Mouse (Mus musculus): ENCODE data around the gene Ndufs2. TPM values are rescaled to one million over a fixed set of nuclear protein-coding genes. Genes with fewer than 3 reads are reported as not detected.

The Ndufs2 gene
- polyA plus RNA-seq, 1 experiment from 2014 or later = 210 TPM

- no peaks in the 10 kb centered on the region for H3K27me3 ChIP-seq (ENCODE audit: control insufficient read depth, insufficient read depth, low read length)
- peak overlapping the region; percentile 45; the same call in 1 of the 2 replicates for H3K27ac ChIP-seq (replicated peaks)
- 0 out of 2 replicates have a peak, but pooled peaks cover 2% of the 10 kb centered on the region for H3K4me1 ChIP-seq (replicated peaks; ENCODE audit: control insufficient read depth, insufficient read depth)
- peak overlapping the region; percentile 62 for H3K4me3 ChIP-seq (ENCODE audit: low read depth, low read length)
- peak overlapping the region; percentile 75 for H3K9ac ChIP-seq (ENCODE audit: low read length)
- under 1% methylated on average over 25 of the region's 25 CpGs for WGBS
- ATAC-seq (ENCODE audit: low FRiP score, low TSS enrichment) (no peak; the same call in 1 of the 2 replicates), DNase-seq (ENCODE audit: low spot score) (no peak)
- peak overlapping the region; percentile 87 for H3K4me2 ChIP-seq (replicated peaks; ENCODE audit: low read depth)
- no peak for TF ChIP-seq CTCF (IDR thresholded peaks at IDR 0.05; ENCODE audit: low read depth)
- TF ChIP-seq EP300 (optimal IDR thresholded peaks at IDR 0.05) = no peak
- peaks cover 27% of the 10 kb centered on the region for H3K36me3 ChIP-seq (ENCODE audit: control insufficient read depth, insufficient read depth, low read length)
- no peaks in the 10 kb centered on the region for H3K9me3 ChIP-seq (ENCODE audit: control insufficient read depth, low read length)
Observed at GRCm38 (mm10) chr1:171280250-171280915, 29.2 kb upstream of the Ndufs2 start.

DNA sequence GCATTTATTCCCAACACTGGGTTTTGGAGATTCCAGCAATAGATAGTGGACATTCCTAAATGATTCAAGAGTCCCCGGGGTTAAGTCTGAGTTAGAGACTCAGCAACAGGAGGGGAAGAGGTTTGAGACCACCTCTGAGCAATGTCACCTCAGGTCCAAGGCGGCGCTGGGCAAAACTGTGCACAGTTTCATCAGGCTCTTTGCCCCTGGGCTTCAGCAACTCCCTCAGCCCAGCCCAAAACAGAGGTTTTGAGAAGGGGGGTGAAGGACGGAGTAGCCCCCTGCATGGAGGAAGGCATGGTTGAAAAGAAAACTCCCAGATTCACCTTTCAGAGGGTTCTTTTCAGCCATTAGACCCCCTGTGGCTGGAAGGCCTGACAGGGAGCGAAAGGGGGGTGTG is 28.5 kb upstream of the Ndufs2 start:
- Histone ChIP-seq H3K4me1 (replicated peaks; ENCODE audit: control insufficient read depth, insufficient read depth) (0 out of 2 replicates have a peak, but pooled peaks cover 2% of the 10 kb centered on the region), H3K4me2 (replicated peaks; ENCODE audit: low read depth) (peak overlapping the region; percentile 87), H3K27me3 (ENCODE audit: control insufficient read depth, insufficient read depth, low read length) (no peaks in the 10 kb centered on the region), H3K9ac (ENCODE audit: low read length) (peak overlapping the region; percentile 75), H3K27ac (replicated peaks) (no peak overlapping the region), H3K36me3 (ENCODE audit: control insufficient read depth, insufficient read depth, low read length) (peaks cover 27% of the 10 kb centered on the region), H3K9me3 (ENCODE audit: control insufficient read depth, low read length) (no peaks in the 10 kb centered on the region), H3K4me3 (ENCODE audit: low read depth, low read length) (peak overlapping the region; percentile 62; the same call in 1 of the 2 replicates)
- TF ChIP-seq CTCF (IDR thresholded peaks at IDR 0.05; ENCODE audit: low read depth) (no peak), EP300 (optimal IDR thresholded peaks at IDR 0.05) (no peak)
- DNase-seq (ENCODE audit: low spot score) = no peak
- WGBS = 73% methylated on average over 5 of the region's 5 CpGs
- ATAC-seq (ENCODE audit: low FRiP score, low TSS enrichment) = no peak

DNA sequence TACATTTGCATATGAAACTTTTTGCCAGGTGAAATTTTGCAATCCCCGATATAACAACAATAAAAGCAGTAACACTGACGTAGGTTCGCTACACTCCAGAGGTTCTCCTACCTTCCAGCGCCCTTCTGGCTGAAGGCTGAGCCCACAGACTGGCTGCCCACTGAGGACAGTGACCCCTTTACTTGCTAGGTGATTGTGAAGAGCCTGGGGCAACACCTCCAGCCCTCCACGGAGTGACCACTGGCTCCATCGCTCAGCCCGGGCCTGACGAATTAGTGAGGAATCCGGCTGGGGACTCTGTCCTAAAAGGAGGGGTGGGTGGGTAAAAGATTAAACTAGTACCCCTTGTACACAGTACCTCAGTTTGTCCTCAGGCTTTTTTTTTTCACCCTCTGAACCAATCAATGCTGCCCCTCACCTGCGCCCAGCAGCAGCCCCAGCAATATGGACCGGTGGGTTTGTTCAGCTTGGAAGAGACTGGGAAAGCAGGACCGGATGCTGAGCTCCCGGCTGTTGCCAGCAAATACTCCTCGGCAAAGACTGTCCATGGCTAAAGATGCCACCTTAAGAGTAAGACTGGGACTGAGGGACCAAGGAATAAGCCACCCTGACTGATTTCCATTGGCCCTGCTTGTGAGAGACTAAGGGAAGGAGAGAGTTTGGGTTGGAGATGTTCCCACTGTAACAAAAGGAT is 28.0 kb upstream of the Ndufs2 start:
- H3K4me1 ChIP-seq (replicated peaks; ENCODE audit: control insufficient read depth, insufficient read depth) = 0 out of 2 replicates have a peak, but pooled peaks cover 2% of the 10 kb centered on the region
- peaks cover 27% of the 10 kb centered on the region for H3K36me3 ChIP-seq (ENCODE audit: control insufficient read depth, insufficient read depth, low read length)
- H3K9me3 ChIP-seq (ENCODE audit: control insufficient read depth, low read length) = no peaks in the 10 kb centered on the region
- WGBS = 86% methylated on average over 14 of the region's 14 CpGs
- H3K9ac ChIP-seq (ENCODE audit: low read length) = no peak overlapping the region
- TF ChIP-seq CTCF (IDR thresholded peaks at IDR 0.05; ENCODE audit: low read depth) (no peak), EP300 (optimal IDR thresholded peaks at IDR 0.05) (no peak)
- no peak overlapping the region for H3K4me2 ChIP-seq (replicated peaks; ENCODE audit: low read depth)
- H3K4me3 ChIP-seq (ENCODE audit: low read depth, low read length) = no peak overlapping the region
- no peaks in the 10 kb centered on the region for H3K27me3 ChIP-seq (ENCODE audit: control insufficient read depth, insufficient read depth, low read length)
- no peak for ATAC-seq (ENCODE audit: low FRiP score, low TSS enrichment)
- DNase-seq (ENCODE audit: low spot score) = no peak
- H3K27ac ChIP-seq (replicated peaks) = no peak overlapping the region

DNA sequence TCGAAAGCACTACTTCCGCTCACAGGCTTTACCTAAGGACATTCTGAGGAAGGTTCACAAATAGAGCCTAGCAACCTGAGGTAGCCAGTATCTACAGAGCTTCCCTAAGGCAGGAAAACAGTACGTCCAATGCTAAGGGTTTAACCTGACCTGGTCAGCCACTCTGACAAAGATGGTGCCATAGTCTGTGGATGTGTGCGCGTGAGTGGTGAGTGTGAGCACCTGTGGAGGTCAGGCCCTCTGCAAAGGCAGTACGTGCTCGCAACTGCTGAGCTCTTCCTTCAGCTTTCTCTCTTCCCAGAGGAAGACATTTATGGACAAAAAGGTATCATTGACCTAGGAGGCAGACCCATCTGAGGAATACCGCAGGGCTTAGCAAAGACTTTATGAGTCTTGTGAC is 27.2 kb upstream of the Ndufs2 start:
- Histone ChIP-seq H3K9me3 (ENCODE audit: control insufficient read depth, low read length) (no peaks in the 10 kb centered on the region), H3K4me2 (replicated peaks; ENCODE audit: low read depth) (no peak overlapping the region), H3K9ac (ENCODE audit: low read length) (no peak overlapping the region), H3K27me3 (ENCODE audit: control insufficient read depth, insufficient read depth, low read length) (no peaks in the 10 kb centered on the region), H3K4me1 (replicated peaks; ENCODE audit: control insufficient read depth, insufficient read depth) (0 out of 2 replicates have a peak, but pooled peaks cover 2% of the 10 kb centered on the region), H3K4me3 (ENCODE audit: low read depth, low read length) (no peak overlapping the region), H3K27ac (replicated peaks) (no peak overlapping the region), H3K36me3 (ENCODE audit: control insufficient read depth, insufficient read depth, low read length) (peaks cover 27% of the 10 kb centered on the region)
- TF ChIP-seq CTCF (IDR thresholded peaks at IDR 0.05; ENCODE audit: low read depth) = no peak
- no peak for TF ChIP-seq EP300 (optimal IDR thresholded peaks at IDR 0.05)
- 93% methylated on average over 8 of the region's 8 CpGs for WGBS
- ATAC-seq (ENCODE audit: low FRiP score, low TSS enrichment) (no peak), DNase-seq (ENCODE audit: low spot score) (peak; percentile 10)

DNA sequence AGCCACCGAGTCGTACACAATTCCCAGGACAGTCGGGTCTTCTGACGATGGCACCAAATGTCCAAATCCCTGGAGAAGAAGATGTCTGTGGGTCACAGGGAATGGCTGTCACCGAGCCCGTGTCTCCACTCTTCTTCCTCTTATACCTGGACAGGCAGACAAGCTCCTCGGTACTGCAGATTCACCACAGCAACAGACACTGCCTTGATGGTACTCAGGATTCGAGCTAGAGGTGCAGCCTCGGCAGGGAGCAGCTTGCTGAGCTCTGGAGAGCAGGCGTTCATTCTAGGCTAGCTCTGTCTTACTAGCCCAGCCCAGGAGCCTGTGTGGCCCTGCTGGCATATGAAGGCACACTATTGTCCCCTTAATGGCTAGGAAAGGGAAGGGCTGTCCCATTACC is 26.5 kb upstream of the Ndufs2 start:
- Histone ChIP-seq H3K4me3 (ENCODE audit: low read depth, low read length) (no peak overlapping the region), H3K4me1 (replicated peaks; ENCODE audit: control insufficient read depth, insufficient read depth) (0 out of 2 replicates have a peak, but pooled peaks cover 2% of the 10 kb centered on the region), H3K4me2 (replicated peaks; ENCODE audit: low read depth) (no peak overlapping the region), H3K36me3 (ENCODE audit: control insufficient read depth, insufficient read depth, low read length) (peaks cover 26% of the 10 kb centered on the region), H3K9me3 (ENCODE audit: control insufficient read depth, low read length) (no peaks in the 10 kb centered on the region), H3K27me3 (ENCODE audit: control insufficient read depth, insufficient read depth, low read length) (no peaks in the 10 kb centered on the region), H3K9ac (ENCODE audit: low read length) (no peak overlapping the region), H3K27ac (replicated peaks) (no peak overlapping the region)
- no peak for TF ChIP-seq EP300 (optimal IDR thresholded peaks at IDR 0.05)
- no peak for TF ChIP-seq CTCF (IDR thresholded peaks at IDR 0.05; ENCODE audit: low read depth)
- WGBS = 85% methylated on average over 10 of the region's 10 CpGs
- DNase-seq (ENCODE audit: low spot score) (no peak), ATAC-seq (ENCODE audit: low FRiP score, low TSS enrichment) (no peak)

Measured in stomach, postnatal 0 days (tissue).